Mouse (Mus musculus): ENCODE measurements around the gene Pnpla8. TPM values are rescaled to one million over a fixed set of nuclear protein-coding genes. Genes with fewer than 3 reads are reported as not detected.
"Not testable (repeated sequence)": the region's sequence is repeated elsewhere in the genome, so short reads cannot be mapped to it uniquely, and the experiment has no call there.

The Pnpla8 gene
- polyA plus RNA-seq, 1 experiment from 2014 or later, result 59.0 TPM

DNA sequence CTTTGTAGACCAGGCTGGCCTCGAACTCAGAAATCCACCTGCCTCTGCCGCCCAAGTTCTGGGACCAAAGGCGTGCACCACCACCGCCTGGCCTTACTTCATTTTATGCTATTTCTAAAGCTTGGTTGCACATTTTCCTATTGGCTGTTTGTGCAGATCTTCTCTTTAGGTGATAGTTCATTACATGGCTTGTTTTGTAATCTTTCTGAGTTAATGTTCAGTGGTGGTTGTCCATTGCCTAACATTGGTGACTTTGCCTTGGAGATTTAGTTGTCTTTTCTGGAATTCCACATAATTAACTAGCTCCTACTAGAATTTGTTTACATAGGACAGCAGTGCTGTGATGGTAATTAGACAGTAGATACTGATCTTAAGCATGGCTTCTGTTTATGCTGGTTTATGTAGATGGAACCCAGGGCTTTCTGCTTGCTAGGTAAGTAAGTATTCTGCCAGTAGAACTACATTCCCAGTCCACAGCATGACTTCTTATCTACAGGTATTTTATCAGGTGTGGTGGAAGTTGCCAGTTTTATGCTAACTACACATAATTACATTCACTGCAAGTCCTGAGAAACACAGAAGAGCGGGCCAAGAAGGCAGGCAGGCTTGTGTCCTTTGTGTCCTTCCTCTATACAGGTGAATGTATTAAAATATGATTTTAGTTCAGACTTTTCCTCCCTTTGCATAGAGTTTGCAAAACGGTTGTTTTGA is 53.1 kb downstream of the Pnpla8 start:
- ATAC-seq (ENCODE audit: insufficient number of reproducible peaks, insufficient read depth, low FRiP score, low TSS enrichment, low read depth), result no peak
- H3K4me2 ChIP-seq, result no peak overlapping the region
- 94% methylated on average over 6 of the region's 6 CpGs for WGBS
- no peaks in the 10 kb centered on the region for H3K9me3 ChIP-seq
- peaks cover 3% of the 10 kb centered on the region; the same call in 1 of the 2 replicates for H3K36me3 ChIP-seq
- H3K27ac ChIP-seq, result no peak overlapping the region
- H3K4me3 ChIP-seq (replicated peaks), result no peak overlapping the region
- 0 out of 2 replicates have a peak, but pooled peaks cover 2% of the 10 kb centered on the region for H3K4me1 ChIP-seq (replicated peaks)
- H3K27me3 ChIP-seq, result no peaks in the 10 kb centered on the region
- no peak overlapping the region for H3K9ac ChIP-seq (replicated peaks)

- H3K4me1 ChIP-seq (replicated peaks); H3K27me3 ChIP-seq; H3K9ac ChIP-seq (replicated peaks); H3K27ac ChIP-seq; H3K4me3 ChIP-seq (replicated peaks); H3K9me3 ChIP-seq; H3K36me3 ChIP-seq; ATAC-seq (ENCODE audit: insufficient number of reproducible peaks, insufficient read depth, low FRiP score, low TSS enrichment, low read depth); H3K4me2 ChIP-seq: not testable (repeated sequence)
- WGBS, result 89% methylated on average over 2 of the region's 2 CpGs
Observed at GRCm38 (mm10) chr12:44280147-44280546, 59.0 kb downstream of the Pnpla8 start.

GRCm38 (mm10) chr12:44281534-44281933 is 60.4 kb downstream of the Pnpla8 start:
- H3K9ac ChIP-seq (replicated peaks), result no peak overlapping the region
- H3K4me1 ChIP-seq (replicated peaks), result no peaks in the 10 kb centered on the region
- 75% methylated on average over 3 of the region's 3 CpGs for WGBS
- H3K4me3 ChIP-seq (replicated peaks), result no peak overlapping the region
- peaks cover 6% of the 10 kb centered on the region; the same call in 1 of the 2 replicates for H3K36me3 ChIP-seq
- no peak overlapping the region for H3K27ac ChIP-seq
- no peak overlapping the region for H3K4me2 ChIP-seq
- no peaks in the 10 kb centered on the region for H3K27me3 ChIP-seq
- no peaks in the 10 kb centered on the region for H3K9me3 ChIP-seq
- ATAC-seq (ENCODE audit: insufficient number of reproducible peaks, insufficient read depth, low FRiP score, low TSS enrichment, low read depth), result no peak

DNA sequence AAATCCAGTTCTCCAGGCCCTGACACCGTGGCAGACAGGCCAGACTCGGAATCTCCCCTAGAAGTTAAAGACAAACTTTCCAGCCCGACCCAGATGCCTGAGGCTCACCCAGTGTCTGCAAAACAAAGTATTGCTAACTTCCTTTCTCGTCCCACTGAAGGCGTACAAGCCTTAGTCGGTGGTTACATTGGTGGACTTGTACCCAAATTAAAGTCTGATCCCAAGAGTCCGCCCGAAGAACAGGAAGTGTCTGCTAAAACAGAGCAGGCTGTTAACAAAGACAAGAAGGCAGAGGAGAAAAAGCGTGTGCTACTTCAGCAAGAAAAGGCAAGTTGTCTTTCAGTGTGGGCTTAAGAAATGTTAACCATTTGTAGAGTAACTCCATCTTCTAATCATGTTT is 62.2 kb downstream of the Pnpla8 start:
- ATAC-seq (ENCODE audit: insufficient number of reproducible peaks, insufficient read depth, low FRiP score, low TSS enrichment, low read depth), result no peak
- Histone ChIP-seq H3K27ac (no peak overlapping the region), H3K4me2 (no peak overlapping the region), H3K4me3 (replicated peaks) (no peak overlapping the region), H3K27me3 (no peaks in the 10 kb centered on the region), H3K9ac (replicated peaks) (no peak overlapping the region), H3K4me1 (replicated peaks) (no peaks in the 10 kb centered on the region), H3K36me3 (peaks cover 12% of the 10 kb centered on the region; the same call in 1 of the 2 replicates), H3K9me3 (no peaks in the 10 kb centered on the region)
- WGBS, result 66% methylated on average over 9 of the region's 9 CpGs

DNA sequence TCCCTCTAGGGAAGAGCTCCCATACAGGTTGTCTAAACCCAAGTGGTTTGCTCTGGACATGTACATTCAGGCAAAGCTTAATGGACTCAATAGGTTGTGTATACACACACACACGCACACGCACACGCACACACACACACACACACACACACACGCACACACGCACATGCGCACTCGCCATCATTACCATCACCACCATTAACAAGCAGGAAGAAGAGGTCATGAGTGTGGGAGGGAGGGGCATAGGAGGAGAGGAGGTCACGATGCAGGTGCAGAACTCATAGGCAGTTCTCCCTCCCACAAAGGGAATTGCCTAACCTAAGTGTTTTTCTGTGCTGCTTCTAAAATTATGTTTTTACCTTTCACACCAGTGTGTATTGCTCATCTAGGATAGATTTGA is 65.8 kb downstream of the Pnpla8 start:
- no peak overlapping the region for H3K9ac ChIP-seq (replicated peaks)
- H3K4me1 ChIP-seq (replicated peaks), result no peaks in the 10 kb centered on the region
- ATAC-seq (ENCODE audit: insufficient number of reproducible peaks, insufficient read depth, low FRiP score, low TSS enrichment, low read depth), result no peak
- 93% methylated on average over 8 of the region's 8 CpGs for WGBS
- no peak overlapping the region for H3K27ac ChIP-seq
- no peak overlapping the region for H3K4me2 ChIP-seq
- no peaks in the 10 kb centered on the region for H3K27me3 ChIP-seq
- no peak overlapping the region for H3K4me3 ChIP-seq (replicated peaks)
- H3K36me3 ChIP-seq, result peaks cover 25% of the 10 kb centered on the region; the same call in 1 of the 2 replicates
- no peaks in the 10 kb centered on the region for H3K9me3 ChIP-seq

DNA sequence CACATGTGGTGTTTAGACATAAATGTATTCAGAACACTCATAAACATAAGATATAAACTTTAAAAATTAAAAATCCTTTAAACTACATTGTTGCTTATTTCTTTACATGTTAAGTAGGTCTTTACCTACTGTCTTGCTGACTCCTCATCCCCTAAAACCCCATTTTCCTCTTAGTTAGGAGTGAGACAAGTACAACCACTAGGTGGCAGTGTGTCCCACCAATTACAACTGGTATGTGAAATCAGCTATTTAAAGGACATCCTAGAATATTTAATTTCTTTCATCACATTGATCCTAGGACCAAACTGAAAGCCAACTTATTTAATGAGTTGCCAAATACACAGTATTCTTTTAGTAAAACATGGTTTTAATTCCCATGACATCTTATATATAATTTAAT is 71.1 kb downstream of the Pnpla8 start:
- H3K4me1 ChIP-seq (replicated peaks), result no peaks in the 10 kb centered on the region
- peaks cover 23% of the 10 kb centered on the region; the same call in 1 of the 2 replicates for H3K36me3 ChIP-seq
- no peak overlapping the region for H3K4me3 ChIP-seq (replicated peaks)
- ATAC-seq (ENCODE audit: insufficient number of reproducible peaks, insufficient read depth, low FRiP score, low TSS enrichment, low read depth), result no peak
- H3K27ac ChIP-seq, result no peak overlapping the region
- H3K27me3 ChIP-seq, result no peaks in the 10 kb centered on the region
- H3K4me2 ChIP-seq, result no peak overlapping the region
- H3K9ac ChIP-seq (replicated peaks), result no peak overlapping the region
- H3K9me3 ChIP-seq, result no peaks in the 10 kb centered on the region

DNA sequence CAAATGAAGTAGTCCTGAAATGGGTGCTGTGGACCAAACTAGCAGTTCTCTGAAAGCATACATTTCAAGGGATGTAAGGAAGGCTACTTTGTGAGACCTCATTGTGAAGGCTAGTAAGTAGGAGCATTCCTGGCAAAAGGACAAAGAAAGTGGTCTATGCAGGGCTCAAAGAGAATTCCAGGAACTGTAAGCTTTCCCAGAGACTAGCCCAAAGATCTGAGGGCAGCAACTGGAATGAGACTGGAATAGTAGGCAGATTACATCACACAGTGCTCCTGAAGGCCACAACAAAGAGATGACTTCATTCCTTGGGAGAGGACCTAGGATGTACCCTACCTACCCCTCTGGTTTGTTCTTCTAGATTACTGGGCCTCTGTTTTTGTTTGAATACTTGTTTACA is 79.6 kb downstream of the Pnpla8 start:
- H3K9me3 ChIP-seq, result no peaks in the 10 kb centered on the region
- peaks cover 27% of the 10 kb centered on the region; the same call in 1 of the 2 replicates for H3K36me3 ChIP-seq
- H3K4me3 ChIP-seq (replicated peaks), result no peak overlapping the region
- no peak for ATAC-seq (ENCODE audit: insufficient number of reproducible peaks, insufficient read depth, low FRiP score, low TSS enrichment, low read depth)
- H3K27ac ChIP-seq, result no peak overlapping the region
- no peak overlapping the region for H3K4me2 ChIP-seq
- H3K27me3 ChIP-seq, result no peaks in the 10 kb centered on the region
- H3K9ac ChIP-seq (replicated peaks), result no peak overlapping the region
- no peaks in the 10 kb centered on the region for H3K4me1 ChIP-seq (replicated peaks)

- Histone ChIP-seq H3K4me3 (replicated peaks) (no peak overlapping the region), H3K9ac (replicated peaks) (no peak overlapping the region), H3K36me3 (peaks cover 32% of the 10 kb centered on the region), H3K4me1 (replicated peaks) (no peaks in the 10 kb centered on the region), H3K4me2 (no peak overlapping the region), H3K9me3 (no peaks in the 10 kb centered on the region), H3K27me3 (no peaks in the 10 kb centered on the region), H3K27ac (no peak overlapping the region)
- ATAC-seq (ENCODE audit: insufficient number of reproducible peaks, insufficient read depth, low FRiP score, low TSS enrichment, low read depth), result no peak
- WGBS, result 100% methylated on average over 1 of the region's 1 CpGs
Observed at GRCm38 (mm10) chr12:44304012-44304411, 82.8 kb downstream of the Pnpla8 start.

GRCm38 (mm10) chr12:44304869-44305268 is 83.7 kb downstream of the Pnpla8 start:
- peaks cover 32% of the 10 kb centered on the region for H3K36me3 ChIP-seq
- no peak overlapping the region for H3K9ac ChIP-seq (replicated peaks)
- no peak overlapping the region for H3K27ac ChIP-seq
- no peak for ATAC-seq (ENCODE audit: insufficient number of reproducible peaks, insufficient read depth, low FRiP score, low TSS enrichment, low read depth)
- H3K9me3 ChIP-seq, result no peaks in the 10 kb centered on the region
- no peaks in the 10 kb centered on the region for H3K27me3 ChIP-seq
- WGBS, result 76% methylated on average over 5 of the region's 5 CpGs
- H3K4me3 ChIP-seq (replicated peaks), result no peak overlapping the region
- H3K4me2 ChIP-seq, result no peak overlapping the region
- H3K4me1 ChIP-seq (replicated peaks), result no peaks in the 10 kb centered on the region

DNA sequence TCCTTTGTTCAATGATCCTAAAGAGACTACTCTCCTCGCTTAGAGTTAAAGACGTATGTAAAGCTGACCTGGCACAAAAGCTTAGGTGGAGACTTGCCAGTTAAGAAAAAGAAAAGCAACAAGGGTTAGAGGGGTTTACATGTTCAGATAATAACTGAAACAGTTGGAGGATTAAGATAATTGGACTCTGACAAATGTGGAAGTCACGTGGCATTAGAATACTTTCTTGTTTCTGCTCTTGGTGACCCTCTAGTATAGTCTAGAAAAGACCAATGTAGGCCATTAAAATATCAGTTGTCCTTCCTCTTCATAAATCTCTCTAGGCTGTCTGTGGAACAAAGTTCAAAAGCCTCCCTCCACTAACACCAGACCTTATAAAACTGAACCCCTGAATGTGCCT is 87.1 kb downstream of the Pnpla8 start:
- H3K27me3 ChIP-seq, result no peaks in the 10 kb centered on the region
- WGBS, result 89% methylated on average over 3 of the region's 3 CpGs
- H3K9ac ChIP-seq (replicated peaks), result no peak overlapping the region
- H3K27ac ChIP-seq, result no peak overlapping the region
- no peaks in the 10 kb centered on the region for H3K4me1 ChIP-seq (replicated peaks)
- no peak overlapping the region for H3K4me3 ChIP-seq (replicated peaks)
- ATAC-seq (ENCODE audit: insufficient number of reproducible peaks, insufficient read depth, low FRiP score, low TSS enrichment, low read depth), result no peak
- H3K9me3 ChIP-seq, result no peaks in the 10 kb centered on the region
- peaks cover 35% of the 10 kb centered on the region for H3K36me3 ChIP-seq
- H3K4me2 ChIP-seq, result no peak overlapping the region

GRCm38 (mm10) chr12:44315212-44315611 is 94.0 kb downstream of the Pnpla8 start:
- Histone ChIP-seq H3K27ac (no peak overlapping the region), H3K9ac (replicated peaks) (no peak overlapping the region), H3K4me3 (replicated peaks) (no peak overlapping the region), H3K4me1 (replicated peaks) (no peaks in the 10 kb centered on the region), H3K9me3 (no peaks in the 10 kb centered on the region), H3K4me2 (no peak overlapping the region), H3K36me3 (peaks cover 14% of the 10 kb centered on the region; the same call in 1 of the 2 replicates), H3K27me3 (no peaks in the 10 kb centered on the region)
- 85% methylated on average over 2 of the region's 2 CpGs for WGBS
- ATAC-seq (ENCODE audit: insufficient number of reproducible peaks, insufficient read depth, low FRiP score, low TSS enrichment, low read depth), result no peak

DNA sequence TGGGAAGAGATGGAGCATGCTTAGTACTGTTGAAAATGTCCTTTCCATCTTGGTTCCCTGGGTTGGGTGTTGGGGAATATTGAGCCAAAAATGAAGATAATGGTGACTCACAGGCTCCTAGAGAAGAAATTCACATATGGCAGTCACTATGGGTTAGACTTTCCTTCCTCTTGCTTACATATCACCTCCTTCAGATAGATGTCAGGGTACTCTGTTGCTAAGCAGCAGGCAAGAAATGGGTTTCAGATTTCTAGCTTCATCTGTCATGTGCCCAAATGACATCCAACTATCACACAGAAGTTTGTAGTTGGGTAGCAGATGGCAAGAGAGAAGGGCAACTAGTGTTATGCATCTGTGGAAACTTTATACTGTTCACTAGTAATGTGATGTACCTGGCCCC is 103.9 kb downstream of the Pnpla8 start:
- Histone ChIP-seq H3K36me3 (no peaks in the 10 kb centered on the region), H3K4me3 (replicated peaks) (no peak overlapping the region), H3K27ac (no peak overlapping the region), H3K9ac (replicated peaks) (no peak overlapping the region), H3K9me3 (no peaks in the 10 kb centered on the region), H3K4me2 (no peak overlapping the region), H3K4me1 (replicated peaks) (peaks cover 8% of the 10 kb centered on the region), H3K27me3 (peaks cover 21% of the 10 kb centered on the region)
- ATAC-seq (ENCODE audit: insufficient number of reproducible peaks, insufficient read depth, low FRiP score, low TSS enrichment, low read depth), result no peak

Data from limb, embryonic 12.5 days (tissue).